Mouse (Mus musculus) gastrocnemius, postnatal 36 days (tissue): Measurements from ENCODE around the gene Nfatc4. TPM values are rescaled to one million over a fixed set of nuclear protein-coding genes. Genes with fewer than 3 reads are reported as not detected.

Experiments
- DNase-seq, 2 experiments: peaks; one replicate each; pipeline ENCODE4 v3.0.0; 2022
- intact Hi-C: fragments of 180-260 bp; cut with DNase I; formaldehyde crosslinking; loops from one replicate; pipeline ENCODE4 v1.15.1; 2025
- total RNA-seq, 2 experiments: library from RNA; stranded (reverse); gene quantifications; 2 replicates each; pipeline ENCODE4 v1.2.3; 2021

Gene Nfatc4
- total RNA-seq, 2 experiments from 2014 or later: 3.3 TPM

GRCm38 (mm10) chr14:55877469-55878315 lies 54.7 kb downstream of the Nfatc4 start:
- intact Hi-C loops: no loop called here
- no peak for DNase-seq

GRCm38 (mm10) chr14:55878316-55878940 lies 55.5 kb downstream of the Nfatc4 start:
- no peak for DNase-seq
- intact Hi-C loops: no loop called here

DNA sequence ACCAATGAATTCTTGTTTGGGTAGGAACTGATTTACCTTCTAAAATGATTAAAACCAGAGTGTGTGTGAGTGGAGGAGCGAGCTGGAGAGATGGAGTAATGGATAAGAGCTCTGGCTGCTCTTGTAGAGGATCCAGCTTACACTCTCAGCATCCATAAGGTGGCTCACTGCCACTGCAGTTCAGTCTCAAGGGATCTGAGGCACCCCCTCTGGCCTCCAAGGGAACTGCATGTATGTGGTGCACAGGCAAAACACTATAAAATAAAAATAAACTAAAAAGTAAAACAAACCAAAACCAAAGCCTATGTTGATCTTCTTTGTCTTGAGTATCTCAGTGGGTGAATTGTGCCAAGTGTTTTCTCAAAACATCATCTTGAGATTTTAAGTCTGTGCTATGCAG lies 56.7 kb downstream of the Nfatc4 start:
- intact Hi-C loops: no loop called here
- DNase-seq: no peak

GRCm38 (mm10) chr14:55880982-55881381 lies 58.0 kb downstream of the Nfatc4 start:
- intact Hi-C loops: no loop called here
- no peak for DNase-seq

DNA sequence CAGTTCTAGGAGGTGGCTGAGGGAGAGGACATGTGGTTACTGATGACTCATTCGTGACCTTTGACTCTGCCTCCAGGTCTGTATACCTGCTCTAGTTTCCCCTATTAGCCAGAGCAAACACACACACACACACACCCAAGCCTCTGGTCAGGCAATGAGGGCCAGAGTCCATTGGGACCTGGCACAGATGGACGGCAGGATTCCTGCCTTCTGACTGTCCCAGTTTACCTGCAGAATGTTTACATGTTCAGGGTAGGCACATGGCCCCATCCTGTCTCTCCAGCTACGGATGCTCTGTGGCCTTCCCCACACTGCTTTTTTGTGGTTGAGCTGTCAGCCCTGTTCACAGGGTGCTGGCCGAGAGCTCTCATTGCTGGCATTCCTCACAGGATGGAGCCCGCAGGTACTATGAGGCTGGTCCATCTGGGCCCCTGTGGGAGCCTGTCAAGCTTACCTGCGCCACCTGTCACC lies 59.3 kb downstream of the Nfatc4 start:
- no peak for DNase-seq
- intact Hi-C loops: no loop called here

- DNase-seq: no peak
- intact Hi-C loops: no loop called here
These were observed 60.3 kb downstream of the Nfatc4 start for GRCm38 (mm10) chr14:55883149-55883661.

Other genes with a start within 250 kb of the Nfatc4 start
- 100 to 1,000 TPM; 296 to 299 TPM for gene Fitm1, start 247.5 kb upstream of the Nfatc4 start, total RNA-seq
- gene Psme1, start 245.0 kb upstream of the Nfatc4 start, total RNA-seq: 10 to 100 TPM; 67.4 to 69.7 TPM
- gene Emc9, start 237.8 kb upstream of the Nfatc4 start, total RNA-seq: 10 to 100 TPM; 29.6 to 34.6 TPM
- 10 to 100 TPM; 55.2 to 59.5 TPM for gene Psme2, start 232.0 kb upstream of the Nfatc4 start, total RNA-seq
- gene Rnf31, start 231.4 kb upstream of the Nfatc4 start, total RNA-seq: 10 to 100 TPM; 18.8 to 19.6 TPM
- 1 to 10 TPM; 4.1 to 4.6 TPM for gene Irf9, start 219.6 kb upstream of the Nfatc4 start, total RNA-seq
- gene Rec8, start 205.1 kb upstream of the Nfatc4 start, total RNA-seq: not detected
- gene Ipo4, start 187.2 kb upstream of the Nfatc4 start, total RNA-seq: 10 to 100 TPM; 62.1 to 66.9 TPM
- 1 to 10 TPM in 1 of 2 experiments, not detected in 1; 1.0 TPM for gene Gm49378, start 185.2 kb upstream of the Nfatc4 start, total RNA-seq
- gene Tm9sf1, start 179.3 kb upstream of the Nfatc4 start, total RNA-seq: 10 to 100 TPM; 15.0 to 15.2 TPM
- under 1 TPM in 1 of 2 experiments, not detected in 1; 0.23 TPM for gene Tssk4, start 173.0 kb upstream of the Nfatc4 start, total RNA-seq
- 10 to 100 TPM; 14.2 to 16.8 TPM for gene Mdp1, start 162.6 kb upstream of the Nfatc4 start, total RNA-seq
- gene Gmpr2, start 151.2 kb upstream of the Nfatc4 start, total RNA-seq: 1 to 10 TPM; 1.9 to 2.6 TPM
- gene Nedd8, start 151.0 kb upstream of the Nfatc4 start, total RNA-seq: 100 to 1,000 TPM; 174 to 184 TPM
- gene Tinf2, start 141.3 kb upstream of the Nfatc4 start, total RNA-seq: 10 to 100 TPM in 1 of 2 experiments, 1 to 10 TPM in 1; 9.4 to 10.8 TPM
- gene Tgm1, start 109.2 kb upstream of the Nfatc4 start, total RNA-seq: not detected
- gene Rabggta, start 100.9 kb upstream of the Nfatc4 start, total RNA-seq: 1 to 10 TPM; 8.9 to 9.4 TPM
- 10 to 100 TPM; 27.3 to 35.9 TPM for gene Dhrs1, start 77.5 kb upstream of the Nfatc4 start, total RNA-seq
- 10 to 100 TPM; 10.5 to 11.8 TPM for gene Nop9, start 77.5 kb upstream of the Nfatc4 start, total RNA-seq
- gene Cideb, start 64.7 kb upstream of the Nfatc4 start, total RNA-seq: not detected
- not detected for gene Ltb4r2, start 61.7 kb upstream of the Nfatc4 start, total RNA-seq
- gene Ltb4r1, start 57.2 kb upstream of the Nfatc4 start, total RNA-seq: not detected
- gene Adcy4, start 39.0 kb upstream of the Nfatc4 start, total RNA-seq: 1 to 10 TPM; 5.3 to 6.5 TPM
- gene Ripk3, start 34.3 kb upstream of the Nfatc4 start, total RNA-seq: under 1 TPM; 0.59 to 0.67 TPM
- 1 to 10 TPM; 2.1 to 2.7 TPM for gene Nynrin, start 30.9 kb downstream of the Nfatc4 start, total RNA-seq
- gene Cbln3, start 61.2 kb downstream of the Nfatc4 start, total RNA-seq: not detected
- gene Khnyn, start 61.8 kb downstream of the Nfatc4 start, total RNA-seq: 1 to 10 TPM; 6.0 to 7.5 TPM
- 100 to 1,000 TPM; 111 to 122 TPM for gene Sdr39u1, start 77.1 kb downstream of the Nfatc4 start, total RNA-seq
- gene Cma1, start 121.5 kb downstream of the Nfatc4 start, total RNA-seq: 1 to 10 TPM; 2.3 to 2.7 TPM
- not detected for gene Cma2, start 127.8 kb downstream of the Nfatc4 start, total RNA-seq
- not detected for gene Mcpt1, start 194.8 kb downstream of the Nfatc4 start, total RNA-seq
- not detected for gene Mcpt9, start 207.4 kb downstream of the Nfatc4 start, total RNA-seq
- not detected for gene Mcpt2, start 218.9 kb downstream of the Nfatc4 start, total RNA-seq
- 1 to 10 TPM; 2.5 to 3.3 TPM for gene Mcpt4, start 239.2 kb downstream of the Nfatc4 start, total RNA-seq